Mouse (Mus musculus) cerebellum, adult (tissue): Measurements from ENCODE around the gene Ccdc110.
A peak's percentile ranks its signal among the peaks of the same experiment; 100 is the strongest.

Experiments used
- ATAC-seq: cut with Nextera tagmentation; 2 replicates; pipeline ENCODE4 v1.9.2; 2017; ENCODE audit warnings: mild to moderate bottlenecking, moderate library complexity, mixed read lengths; ENCODE audit not compliant: insufficient number of reproducible peaks, low FRiP score, low TSS enrichment

Ccdc110 gene

DNA sequence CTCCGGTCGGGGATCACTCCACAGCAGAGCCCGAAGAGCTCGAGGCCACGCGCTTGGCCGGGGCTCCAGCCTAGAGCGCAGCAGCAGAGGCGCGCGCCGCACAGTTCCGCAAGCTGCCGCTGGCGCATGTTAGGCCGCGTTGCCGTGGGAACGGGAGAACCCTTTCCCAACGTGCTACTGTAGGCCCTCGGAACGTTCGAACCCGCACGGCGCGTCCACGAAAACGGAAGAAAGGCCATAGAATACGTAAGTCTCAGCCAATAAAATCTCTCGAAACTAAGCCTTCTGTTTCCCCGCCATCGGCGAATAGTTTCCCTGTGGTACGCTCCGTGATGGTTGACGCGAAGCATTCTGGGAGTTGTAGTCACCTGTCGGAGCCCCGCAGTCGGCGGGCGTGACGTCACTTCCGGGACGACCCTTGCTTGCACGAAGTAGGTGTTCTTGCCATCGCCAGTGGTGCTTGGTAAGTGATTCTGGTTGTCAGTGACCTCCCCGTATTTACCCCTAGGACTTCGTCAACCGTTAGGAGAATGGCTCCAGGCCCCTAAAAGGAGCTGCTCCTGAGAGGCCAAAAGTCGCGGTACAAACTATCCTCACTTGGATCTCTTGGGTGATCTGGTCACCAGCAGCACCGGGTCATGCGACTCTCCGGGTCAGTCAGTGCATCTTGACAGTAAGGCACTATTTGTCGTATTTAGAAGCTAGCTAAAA is 40.9 kb downstream of the Ccdc110 start, which contains the start of the genes 1700029J07Rik and Ufsp2:
TSS of gene 1700029J07Rik (minus strand) at position 127 of the 711 bp plus-strand sequence.
TSS of gene Ufsp2 (plus strand) at position 403 of the 711 bp plus-strand sequence.
- peak; percentile 97 for ATAC-seq

- peak; percentile 13; the same call in 1 of the 2 replicates for ATAC-seq
Observed at GRCm38 (mm10) chr8:45975837-45976468, 41.5 kb downstream of the Ccdc110 start.

- no peak for ATAC-seq
Observed at GRCm38 (mm10) chr8:45986665-45987064, 52.2 kb downstream of the Ccdc110 start.

DNA sequence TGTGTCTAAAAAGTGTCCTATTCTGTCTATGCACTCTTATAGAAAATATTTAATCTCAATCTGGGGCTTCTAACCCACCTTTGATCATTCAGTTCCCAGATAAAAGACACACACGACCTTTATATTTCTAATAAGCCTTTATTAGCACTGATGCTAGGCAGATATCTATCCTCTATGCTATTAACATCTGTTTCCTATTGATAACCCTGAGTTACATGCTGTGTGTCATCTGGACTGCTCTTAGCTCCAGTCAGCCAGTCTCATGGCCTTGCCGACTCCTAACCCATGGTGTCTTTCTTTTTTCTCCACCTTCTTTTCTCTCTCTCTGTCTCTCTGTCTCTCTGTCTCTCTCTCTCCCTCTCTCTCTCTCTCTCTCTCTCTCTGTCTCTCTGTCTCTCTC is 53.8 kb downstream of the Ccdc110 start:
- ATAC-seq, result no peak

DNA sequence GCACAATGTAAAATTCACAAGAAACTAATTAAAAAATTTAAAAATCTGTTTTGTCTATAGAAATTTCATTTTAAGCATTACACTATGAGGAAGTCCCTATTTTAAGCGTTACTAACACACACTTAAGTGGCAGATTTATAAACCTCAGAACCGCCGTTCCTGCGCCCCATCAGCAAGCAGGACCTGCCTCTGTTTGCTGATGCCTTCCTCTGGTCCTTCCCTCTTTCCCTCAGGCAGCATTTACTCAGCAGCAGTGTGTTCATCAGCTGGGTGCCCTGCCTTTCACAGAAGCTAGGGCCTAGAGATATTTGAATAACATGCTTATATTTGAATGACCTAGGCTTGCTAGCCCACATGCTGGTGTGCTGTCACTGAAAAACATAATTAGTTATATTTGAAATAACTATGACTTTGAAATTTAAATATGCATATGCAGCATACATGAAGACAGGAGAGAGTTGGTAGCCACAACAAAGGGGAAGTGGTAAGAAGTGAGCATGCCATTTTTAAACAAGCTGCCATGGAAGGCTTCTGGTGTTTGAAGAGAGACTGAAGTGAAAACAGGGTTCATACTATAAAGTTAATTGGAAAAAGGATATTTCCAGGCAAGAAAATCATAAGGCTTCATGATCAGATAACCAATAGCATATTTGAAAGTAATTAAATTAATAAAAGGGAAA is 56.4 kb downstream of the Ccdc110 start:
- no peak for ATAC-seq
